Mouse (Mus musculus): Measurements from ENCODE around the gene Arhgap10. TPM values are rescaled to one million over a fixed set of nuclear protein-coding genes. Genes with fewer than 3 reads are reported as not detected.

Gene Arhgap10
- polyA plus RNA-seq, 1 experiment from 2014 or later: 11.4 TPM

- 64% methylated on average over 3 of the region's 3 CpGs for WGBS
- Histone ChIP-seq H3K9me3 (no peaks in the 10 kb centered on the region), H3K9ac (no peak overlapping the region), H3K27me3 (no peaks in the 10 kb centered on the region), H3K36me3 (replicated peaks) (no peaks in the 10 kb centered on the region), H3K4me1 (no peaks in the 10 kb centered on the region), H3K4me3 (replicated peaks) (no peak overlapping the region), H3K27ac (no peak overlapping the region), H3K4me2 (no peak overlapping the region)
- ATAC-seq (ENCODE audit: low FRiP score): no peak
These were observed 237.8 kb downstream of the Arhgap10 start for GRCm38 (mm10) chr8:77279977-77280376.

- Histone ChIP-seq H3K9me3 (no peaks in the 10 kb centered on the region), H3K27me3 (no peaks in the 10 kb centered on the region), H3K36me3 (replicated peaks) (no peaks in the 10 kb centered on the region), H3K4me2 (no peak overlapping the region), H3K27ac (no peak overlapping the region), H3K4me1 (no peaks in the 10 kb centered on the region), H3K9ac (no peak overlapping the region), H3K4me3 (replicated peaks) (no peak overlapping the region)
- no peak for ATAC-seq (ENCODE audit: low FRiP score)
- WGBS: 93% methylated on average over 4 of the region's 4 CpGs
These were observed 239.5 kb downstream of the Arhgap10 start for GRCm38 (mm10) chr8:77278246-77278645.

DNA sequence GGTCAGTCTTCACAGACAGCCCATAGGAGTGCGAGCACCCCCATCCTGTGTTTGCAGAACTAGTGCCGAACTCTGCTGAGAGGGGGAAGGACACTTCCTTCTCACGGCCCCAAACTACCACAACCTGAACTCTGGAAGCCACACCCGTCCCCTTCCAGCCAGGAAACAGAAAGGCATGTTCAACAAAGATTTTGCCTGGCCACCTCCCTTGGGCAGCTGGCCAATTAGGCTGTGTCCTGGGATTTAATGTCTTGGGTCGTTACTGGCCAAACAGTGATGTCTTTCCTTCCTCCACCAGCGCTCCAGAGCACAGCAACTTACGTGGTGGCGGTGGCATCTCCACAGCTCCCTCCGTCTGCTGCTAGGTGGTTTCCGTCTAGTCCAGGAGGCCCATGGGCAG lies 240.9 kb downstream of the Arhgap10 start:
- 84% methylated on average over 10 of the region's 10 CpGs for WGBS

GRCm38 (mm10) chr8:77275571-77275970 lies 242.2 kb downstream of the Arhgap10 start:
- no peak overlapping the region for H3K9ac ChIP-seq
- H3K27ac ChIP-seq: no peak overlapping the region
- H3K9me3 ChIP-seq: no peaks in the 10 kb centered on the region
- H3K27me3 ChIP-seq: no peaks in the 10 kb centered on the region
- H3K36me3 ChIP-seq (replicated peaks): no peaks in the 10 kb centered on the region
- no peaks in the 10 kb centered on the region for H3K4me1 ChIP-seq
- no peak overlapping the region for H3K4me3 ChIP-seq (replicated peaks)
- 89% methylated on average over 5 of the region's 5 CpGs for WGBS
- ATAC-seq (ENCODE audit: low FRiP score): no peak
- no peak overlapping the region for H3K4me2 ChIP-seq

More for the DNA sequence above, 240.9 kb downstream of the Arhgap10 start:
- no peak for ATAC-seq (ENCODE audit: low FRiP score)
- H3K4me3 ChIP-seq (replicated peaks): no peak overlapping the region
- H3K4me1 ChIP-seq: no peaks in the 10 kb centered on the region
- H3K27me3 ChIP-seq: no peaks in the 10 kb centered on the region
- H3K36me3 ChIP-seq (replicated peaks): no peaks in the 10 kb centered on the region
- no peak overlapping the region for H3K4me2 ChIP-seq
- no peak overlapping the region for H3K27ac ChIP-seq
- H3K9me3 ChIP-seq: no peaks in the 10 kb centered on the region
- no peak overlapping the region for H3K9ac ChIP-seq

- Histone ChIP-seq H3K27ac (no peak overlapping the region), H3K4me2 (no peak overlapping the region), H3K9ac (no peak overlapping the region), H3K9me3 (0 out of 2 replicates have a peak, but pooled peaks cover 7% of the 10 kb centered on the region), H3K4me1 (no peaks in the 10 kb centered on the region; the same call in 1 of the 2 replicates), H3K4me3 (replicated peaks) (no peak overlapping the region), H3K36me3 (replicated peaks) (no peaks in the 10 kb centered on the region), H3K27me3 (no peaks in the 10 kb centered on the region)
- WGBS: 77% methylated on average over 6 of the region's 6 CpGs
- ATAC-seq (ENCODE audit: low FRiP score): no peak
These were observed 245.6 kb downstream of the Arhgap10 start for GRCm38 (mm10) chr8:77272136-77272535.

DNA sequence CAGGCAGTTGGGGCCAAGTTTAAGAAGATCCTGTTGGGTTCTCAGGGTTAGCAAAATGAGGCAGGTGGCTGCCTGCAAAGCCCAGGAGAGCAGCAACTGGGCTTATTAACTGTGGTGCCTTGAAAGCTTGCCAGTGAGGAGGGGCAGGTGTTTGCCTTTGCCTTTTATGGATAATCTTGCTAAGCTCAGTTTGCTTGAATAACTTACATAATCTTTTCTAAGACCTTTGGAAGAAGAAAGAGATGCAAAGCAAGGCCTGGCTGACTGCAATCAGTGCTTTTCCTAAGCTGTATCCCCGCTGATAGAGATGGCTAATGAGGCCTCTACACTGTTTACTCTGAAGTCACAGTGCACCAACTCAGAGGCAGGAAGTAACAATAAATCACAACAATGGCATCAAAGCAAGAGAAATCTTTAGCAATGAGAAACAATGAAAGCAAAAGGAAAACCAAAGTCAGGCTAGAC lies 249.8 kb downstream of the Arhgap10 start:
- 42% methylated on average over 1 of the region's 1 CpGs for WGBS
- H3K27ac ChIP-seq: no peak overlapping the region
- ATAC-seq (ENCODE audit: low FRiP score): no peak

GRCm38 (mm10) chr8:77262216-77263009 lies 255.3 kb downstream of the Arhgap10 start:
- no peak overlapping the region for H3K4me3 ChIP-seq (replicated peaks)
- 87% methylated on average over 12 of the region's 12 CpGs for WGBS
- no peaks in the 10 kb centered on the region for H3K4me1 ChIP-seq

More for the DNA sequence above, 249.8 kb downstream of the Arhgap10 start:
- Histone ChIP-seq H3K4me3 (replicated peaks) (no peak overlapping the region), H3K9ac (no peak overlapping the region), H3K27me3 (no peaks in the 10 kb centered on the region), H3K36me3 (replicated peaks) (no peaks in the 10 kb centered on the region), H3K4me2 (no peak overlapping the region), H3K9me3 (0 out of 2 replicates have a peak, but pooled peaks cover 7% of the 10 kb centered on the region), H3K4me1 (no peaks in the 10 kb centered on the region; the same call in 1 of the 2 replicates)

GRCm38 (mm10) chr8:77261215-77261614 lies 256.5 kb downstream of the Arhgap10 start:
- no peak overlapping the region for H3K27ac ChIP-seq
- no peak overlapping the region for H3K4me2 ChIP-seq
- H3K4me1 ChIP-seq: no peaks in the 10 kb centered on the region
- no peak overlapping the region for H3K9ac ChIP-seq
- H3K27me3 ChIP-seq: no peaks in the 10 kb centered on the region
- no peaks in the 10 kb centered on the region for H3K9me3 ChIP-seq
- no peak for ATAC-seq (ENCODE audit: low FRiP score)
- no peak overlapping the region for H3K4me3 ChIP-seq (replicated peaks)
- WGBS: 92% methylated on average over 6 of the region's 6 CpGs
- no peaks in the 10 kb centered on the region for H3K36me3 ChIP-seq (replicated peaks)

More at GRCm38 (mm10) chr8:77262216-77263009, 255.3 kb downstream of the Arhgap10 start:
- no peaks in the 10 kb centered on the region for H3K27me3 ChIP-seq
- no peak overlapping the region for H3K27ac ChIP-seq
- no peak overlapping the region for H3K9ac ChIP-seq
- no peak for ATAC-seq (ENCODE audit: low FRiP score)
- H3K9me3 ChIP-seq: no peaks in the 10 kb centered on the region
- H3K36me3 ChIP-seq (replicated peaks): no peaks in the 10 kb centered on the region
- no peak overlapping the region for H3K4me2 ChIP-seq

- no peaks in the 10 kb centered on the region for H3K9me3 ChIP-seq
- H3K4me1 ChIP-seq: no peaks in the 10 kb centered on the region
- H3K9ac ChIP-seq: no peak overlapping the region
- no peak overlapping the region for H3K4me3 ChIP-seq (replicated peaks)
- no peak for ATAC-seq (ENCODE audit: low FRiP score)
- H3K27ac ChIP-seq: no peak overlapping the region
- WGBS: 95% methylated on average over 12 of the region's 12 CpGs
- H3K4me2 ChIP-seq: no peak overlapping the region
- H3K36me3 ChIP-seq (replicated peaks): no peaks in the 10 kb centered on the region
- H3K27me3 ChIP-seq: no peaks in the 10 kb centered on the region
These were observed 260.7 kb downstream of the Arhgap10 start for GRCm38 (mm10) chr8:77257085-77257451.

DNA sequence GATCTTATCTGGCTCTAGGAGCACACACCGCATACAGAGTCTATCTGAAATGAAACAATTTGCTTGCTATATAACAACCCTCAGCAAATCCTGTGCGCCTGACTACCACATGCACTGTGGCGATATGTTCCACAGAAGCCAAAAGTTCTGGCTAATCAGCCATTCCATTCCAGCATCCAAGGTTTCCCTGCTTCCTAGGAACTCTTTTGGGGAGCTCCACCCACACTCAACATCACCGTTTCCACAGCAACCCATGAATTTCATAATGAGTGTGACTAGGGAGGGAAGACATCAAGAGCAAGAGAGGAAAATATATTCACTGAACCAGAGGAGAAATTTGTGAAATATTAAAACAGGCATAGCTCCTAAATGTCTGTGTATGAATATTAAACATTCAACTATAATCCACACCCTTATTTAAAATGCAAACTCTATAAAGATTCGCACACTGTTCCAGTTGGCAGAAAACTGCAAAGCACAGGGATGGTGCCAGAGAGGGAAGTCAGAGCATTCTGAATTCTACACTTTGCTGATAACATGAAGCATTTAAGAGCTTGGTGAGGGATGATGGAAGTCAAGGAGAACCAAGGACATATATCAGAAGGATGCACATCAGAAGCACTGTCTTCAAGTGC lies 261.2 kb downstream of the Arhgap10 start:
- H3K4me3 ChIP-seq (replicated peaks): no peak overlapping the region
- no peaks in the 10 kb centered on the region for H3K4me1 ChIP-seq
- ATAC-seq (ENCODE audit: low FRiP score): no peak
- WGBS: 95% methylated on average over 5 of the region's 5 CpGs
- H3K27ac ChIP-seq: no peak overlapping the region
- no peak overlapping the region for H3K9ac ChIP-seq
- no peaks in the 10 kb centered on the region for H3K9me3 ChIP-seq
- H3K27me3 ChIP-seq: no peaks in the 10 kb centered on the region
- H3K4me2 ChIP-seq: no peak overlapping the region
- H3K36me3 ChIP-seq (replicated peaks): no peaks in the 10 kb centered on the region

GRCm38 (mm10) chr8:77254466-77254865 lies 263.3 kb downstream of the Arhgap10 start:
- Histone ChIP-seq H3K9ac (no peak overlapping the region), H3K4me2 (no peak overlapping the region), H3K4me3 (replicated peaks) (no peak overlapping the region), H3K27ac (no peak overlapping the region), H3K36me3 (replicated peaks) (no peaks in the 10 kb centered on the region), H3K9me3 (no peaks in the 10 kb centered on the region), H3K4me1 (no peaks in the 10 kb centered on the region), H3K27me3 (no peaks in the 10 kb centered on the region)
- no peak for ATAC-seq (ENCODE audit: low FRiP score)
- WGBS: 83% methylated on average over 5 of the region's 5 CpGs

- H3K4me2 ChIP-seq: no peak overlapping the region
- no peak overlapping the region for H3K4me3 ChIP-seq (replicated peaks)
- H3K4me1 ChIP-seq: no peaks in the 10 kb centered on the region
- H3K9me3 ChIP-seq: no peaks in the 10 kb centered on the region
- no peak overlapping the region for H3K9ac ChIP-seq
- no peak for ATAC-seq (ENCODE audit: low FRiP score)
- no peaks in the 10 kb centered on the region for H3K36me3 ChIP-seq (replicated peaks)
- WGBS: 89% methylated on average over 5 of the region's 5 CpGs
- no peak overlapping the region for H3K27ac ChIP-seq
- no peaks in the 10 kb centered on the region for H3K27me3 ChIP-seq
These were observed 266.6 kb downstream of the Arhgap10 start for GRCm38 (mm10) chr8:77251134-77251533.

Measured in forebrain, embryonic 12.5 days (tissue).